Mouse (Mus musculus) myocyte (in vitro differentiated cells): ENCODE results near the gene Thada.

Experiments
- CEBPB ChIP-seq: IDR thresholded peaks from 2 replicates; pipeline ENCODE4 v1.6.1; 2011; ENCODE audit warnings: mild to moderate bottlenecking, moderate library complexity; ENCODE audit not compliant: poor library complexity, insufficient read depth, severe bottlenecking
- MAX ChIP-seq: IDR thresholded peaks from one replicate; pipeline ENCODE4 v1.6.1; 2011; ENCODE audit warnings: low read depth, mild to moderate bottlenecking, control low read depth
- MYOG ChIP-seq, 3 experiments: IDR thresholded peaks; one replicate each; pipeline ENCODE4 v1.6.1; 2011; ENCODE audit warnings: control low read depth in 2 of 3, low read depth in 2 of 3, mild to moderate bottlenecking in 2 of 3; ENCODE audit not compliant: insufficient read length in 2 of 3, control insufficient read depth in 1 of 3, insufficient read depth in 1 of 3
- POLR2A ChIP-seq: IDR thresholded peaks from one replicate; pipeline ENCODE4 v1.6.1; 2011; ENCODE audit warnings: low read depth, mild to moderate bottlenecking, control low read depth, moderate library complexity; ENCODE audit not compliant: insufficient read length
- POLR2AphosphoS2 ChIP-seq: IDR thresholded peaks from one replicate; pipeline ENCODE4 v1.6.1; 2011; ENCODE audit warnings: low read depth, control low read depth; ENCODE audit not compliant: insufficient read length
- TCF12 ChIP-seq: IDR thresholded peaks from one replicate; pipeline ENCODE4 v1.6.1; 2011; ENCODE audit warnings: mild to moderate bottlenecking, control low read depth; ENCODE audit not compliant: poor library complexity, insufficient read depth, severe bottlenecking
- TCF3 ChIP-seq: IDR thresholded peaks from one replicate; pipeline ENCODE4 v1.6.1; 2011; ENCODE audit warnings: low read depth, control low read depth; ENCODE audit not compliant: insufficient read length

GRCm38 (mm10) chr17:84207611-84208010 lies 258.4 kb downstream of the Thada start:
- TF ChIP-seq TCF12 (no peak), POLR2AphosphoS2 (no peak), POLR2A (no peak), MAX (no peak), TCF3 (no peak), MYOG (IDR thresholded peaks at IDR 0.05; ENCODE audit: control insufficient read depth in 1 of 3, insufficient read depth in 1 of 3, insufficient read length in 2 of 3, low read depth in 2 of 3) (no peak), CEBPB (no peak)
